Mouse (Mus musculus) heart, postnatal 4 days (tissue): ENCODE results near the gene Alyref. TPM values are rescaled to one million over a fixed set of nuclear protein-coding genes. Genes with fewer than 3 reads are reported as not detected.
A peak's percentile ranks its signal among the peaks of the same experiment; 100 is the strongest.
"Not testable (repeated sequence)": the region's sequence is repeated elsewhere in the genome, so short reads cannot be mapped to it uniquely, and the experiment has no call there.

Experiments
- DNase-seq: peaks from one replicate; pipeline ENCODE4 v3.0.0; 2021
- total RNA-seq, 2 experiments: library from RNA; stranded (reverse); gene quantifications; 2 replicates each; pipeline ENCODE4 v1.2.3; 2021

Alyref gene
- total RNA-seq, 2 experiments from 2014 or later: 134 TPM

DNA sequence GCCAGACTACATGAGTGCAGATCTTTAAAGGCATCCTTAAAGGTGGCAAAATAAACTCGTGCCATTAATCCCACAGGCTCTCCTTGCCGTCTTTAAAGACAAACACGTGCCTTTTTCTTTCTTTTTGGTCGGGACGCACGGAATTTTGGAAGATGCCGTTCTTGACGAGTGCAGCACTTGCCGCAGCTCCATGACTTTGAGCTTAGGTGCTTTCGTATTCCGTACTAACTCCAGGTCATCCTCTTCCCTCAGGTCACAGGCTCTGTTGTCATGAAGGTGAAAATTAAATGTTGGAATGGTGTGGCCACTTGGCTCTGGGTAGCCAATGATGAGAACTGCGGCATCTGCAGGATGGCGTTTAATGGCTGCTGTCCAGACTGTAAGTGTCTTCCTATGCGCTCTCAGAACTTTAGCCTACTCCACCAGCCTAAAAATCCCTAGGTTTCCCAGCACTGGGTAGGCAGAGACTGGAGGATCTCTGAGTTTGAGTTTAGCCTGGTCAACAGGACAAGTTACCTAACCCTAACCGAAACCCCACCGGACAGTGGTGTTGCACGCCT lies 905 bp upstream of the Alyref start:
- no peak for DNase-seq

DNA sequence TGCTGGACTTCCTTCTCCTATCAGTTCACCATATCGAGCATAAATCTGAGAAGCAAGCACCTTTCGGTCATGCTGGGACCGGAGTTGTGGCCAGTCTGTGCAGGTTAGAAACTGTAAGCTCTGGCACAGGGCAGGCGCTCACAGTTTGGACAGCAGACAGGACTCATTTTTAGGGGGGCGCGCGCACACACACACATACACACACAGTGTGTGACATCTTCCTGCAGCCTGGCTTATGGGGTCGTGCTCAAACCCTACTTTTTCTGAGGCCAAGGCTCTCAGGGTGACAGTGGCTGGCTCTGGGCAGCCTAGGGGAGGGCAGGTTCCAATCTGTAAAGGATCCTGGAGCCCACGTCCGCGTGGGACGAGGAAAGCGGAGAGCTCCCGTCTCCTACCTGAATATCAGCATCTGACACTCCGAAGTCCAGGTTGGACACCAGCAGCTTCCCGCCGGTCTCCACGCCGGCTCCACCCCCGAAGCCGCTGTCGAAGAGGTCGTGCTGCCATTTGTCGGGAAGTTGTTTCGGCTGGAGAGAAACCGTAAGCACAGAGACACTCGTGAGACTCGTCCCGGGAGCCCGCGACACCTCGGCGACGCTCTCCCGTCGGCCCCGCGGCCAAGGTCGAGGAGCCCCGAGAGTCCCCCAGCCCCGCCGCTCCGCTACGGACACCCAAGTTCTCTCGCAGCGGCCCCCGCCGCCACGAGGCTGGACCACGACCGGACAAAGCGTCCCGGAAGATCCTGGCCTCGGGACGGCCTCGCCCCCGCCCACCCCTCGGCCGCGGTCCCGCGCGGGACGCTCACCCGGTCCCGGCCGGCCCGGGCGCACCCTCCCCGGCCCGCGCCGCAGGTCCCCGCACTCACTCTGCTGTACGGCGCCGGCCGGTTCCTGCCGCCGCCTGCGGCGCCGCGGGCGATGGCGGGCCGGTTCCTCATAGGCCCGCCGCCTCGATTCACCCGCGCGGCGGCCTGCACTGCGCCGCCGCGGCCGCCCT lies 627 bp downstream of the Alyref start:
- peak; percentile 51 for DNase-seq

DNA sequence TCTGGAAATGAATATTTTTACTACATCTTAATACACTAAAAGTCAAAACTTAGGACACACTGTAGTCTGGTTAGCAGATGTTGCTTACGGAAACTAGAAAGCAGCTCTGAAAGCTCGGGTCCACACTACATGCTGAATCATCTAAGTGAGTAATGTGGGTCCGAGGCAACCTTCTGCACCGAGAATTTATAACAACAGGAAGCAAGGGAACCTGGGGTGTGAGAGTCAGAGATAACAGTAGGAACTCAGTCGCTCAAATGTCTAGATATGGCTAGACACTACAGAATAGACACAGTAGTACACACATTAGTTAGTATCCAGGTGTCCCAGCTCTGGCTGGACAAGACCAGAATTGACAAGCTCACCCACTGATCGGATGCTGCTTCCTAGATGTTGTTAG lies 9.6 kb downstream of the Alyref start:
- no peak for DNase-seq

DNA sequence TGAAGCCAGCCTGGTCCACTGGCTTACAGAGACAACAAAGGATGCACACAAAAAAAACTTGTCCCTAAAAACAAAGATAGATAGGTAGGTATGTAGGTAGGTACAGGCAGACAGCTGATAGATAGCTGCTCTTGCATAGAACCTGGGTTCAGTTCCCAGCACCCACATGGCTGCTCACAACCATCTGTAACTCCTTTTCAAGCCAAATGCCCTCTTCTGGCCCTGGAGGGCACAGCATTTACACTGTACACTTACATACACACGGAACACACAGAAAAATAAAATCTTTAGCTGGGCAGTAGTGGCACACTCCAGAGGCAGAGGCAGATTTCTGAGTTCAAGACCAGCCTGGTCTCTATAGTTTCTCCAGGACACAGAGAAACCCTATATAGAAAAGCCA lies 14.2 kb downstream of the Alyref start:
- no peak for DNase-seq

DNA sequence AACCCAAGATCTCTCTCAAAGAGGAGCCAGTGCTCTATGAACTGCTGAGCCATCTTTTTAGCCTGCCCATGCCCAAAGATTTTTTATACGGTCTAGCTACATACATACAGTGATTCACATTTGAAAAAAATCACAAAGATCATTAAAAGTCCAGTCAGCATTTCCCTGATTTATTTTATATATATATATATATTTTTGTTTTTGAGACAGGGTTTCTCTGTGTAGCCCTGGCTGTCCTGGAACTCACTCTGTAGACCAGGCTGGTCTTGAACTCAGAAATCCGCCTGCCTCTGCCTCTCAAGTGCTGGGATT lies 15.2 kb downstream of the Alyref start:
- not testable (repeated sequence) for DNase-seq

DNA sequence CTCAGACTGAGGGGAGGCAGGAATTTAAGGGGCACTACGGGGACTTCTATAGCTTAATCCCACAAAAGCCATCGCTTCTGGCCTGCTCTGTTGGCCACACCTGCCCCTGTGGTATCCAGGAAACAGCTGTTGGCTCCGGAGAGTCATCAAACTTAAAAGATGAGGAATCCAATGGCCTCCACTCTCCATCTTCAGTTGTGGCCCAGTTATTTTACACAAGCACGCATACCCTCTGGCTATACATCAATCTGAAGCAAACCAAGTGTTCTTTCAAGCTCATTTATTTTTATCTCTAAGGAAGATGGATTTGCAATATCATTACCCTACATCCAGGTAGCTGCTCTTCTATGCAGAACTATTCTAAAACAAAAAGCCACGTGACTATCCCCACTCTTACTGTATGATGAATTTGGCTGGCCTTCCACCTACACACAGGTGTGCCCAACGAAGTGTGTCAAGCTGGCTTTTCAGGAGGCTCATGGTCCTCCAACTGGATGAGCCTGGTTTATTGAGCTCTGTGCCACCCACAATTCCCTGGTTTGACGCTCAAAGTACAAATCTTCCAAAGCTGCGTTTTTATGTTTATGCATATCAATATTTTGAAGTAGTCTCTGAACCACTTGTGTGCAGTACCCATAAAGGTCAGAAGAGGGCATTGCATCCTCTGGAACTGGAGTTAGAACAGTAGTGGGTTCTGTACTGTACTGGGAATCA lies 15.7 kb downstream of the Alyref start:
- peak; percentile 44 for DNase-seq

DNA sequence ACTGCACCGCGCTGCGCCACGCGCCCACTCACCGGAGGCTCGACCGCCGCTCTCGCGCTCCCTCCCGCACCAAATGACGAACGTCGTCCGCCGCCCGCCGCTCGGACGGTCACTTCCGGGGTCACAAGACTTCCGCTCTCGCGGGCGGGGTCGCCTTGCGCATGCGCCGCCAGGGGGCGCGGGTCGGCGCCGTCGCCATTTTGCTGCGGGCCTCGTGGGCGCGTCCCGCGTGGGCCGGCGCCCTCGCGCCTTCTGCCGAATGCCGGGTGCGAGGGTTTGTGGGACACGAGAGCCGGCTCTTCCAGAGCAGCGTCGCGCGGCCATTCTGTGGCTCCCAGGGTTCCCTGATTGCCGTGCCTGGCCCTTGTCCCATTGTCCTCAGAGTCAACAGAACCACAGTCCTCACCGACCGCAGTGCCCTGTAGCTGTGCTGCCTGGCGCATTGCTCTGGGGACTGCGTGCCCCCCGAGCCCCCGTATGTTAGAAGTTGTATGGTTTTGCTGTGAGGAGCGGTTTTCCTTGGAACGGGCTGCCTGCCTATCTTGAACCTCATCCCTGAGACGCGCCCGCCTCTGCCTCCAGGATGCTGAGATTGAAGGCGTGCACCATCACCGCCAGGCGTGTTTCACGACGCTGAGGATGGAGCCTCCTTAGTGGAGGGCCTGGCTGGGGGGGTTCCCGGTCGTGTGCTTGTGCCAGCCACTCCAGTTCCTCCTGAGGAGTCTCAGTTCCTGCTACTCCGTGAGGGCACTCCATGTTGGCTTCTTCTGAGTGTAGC lies 16.5 kb downstream of the Alyref start, which contains the start of gene Arhgdia:
Gene Arhgdia (minus strand): TSS at position 135 of the 778 bp plus-strand sequence.
- DNase-seq: peak; percentile 93

DNA sequence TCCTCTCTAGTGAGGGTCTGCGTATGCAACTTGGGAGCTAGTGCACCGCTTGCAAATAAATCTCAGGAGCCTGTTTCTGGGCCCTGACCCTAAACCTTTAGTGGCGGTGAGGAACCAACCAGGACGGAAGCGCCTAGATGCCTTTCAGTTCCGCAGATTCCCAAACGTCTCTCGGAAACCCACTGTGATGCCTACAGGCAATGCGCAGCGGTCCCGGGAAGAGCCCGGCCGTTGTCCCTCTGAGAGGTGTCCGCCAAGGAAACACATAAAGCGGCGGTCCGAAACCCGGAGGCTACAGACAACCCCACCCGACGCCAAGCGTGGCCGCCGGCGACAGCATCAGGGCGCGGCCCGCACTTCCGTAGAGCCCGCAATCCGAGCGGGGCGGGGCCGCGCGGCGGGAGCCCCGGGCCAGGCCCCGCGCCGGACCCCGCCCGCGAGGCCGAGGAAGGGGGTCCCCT lies 17.3 kb downstream of the Alyref start:
- peak; percentile 54 for DNase-seq

DNA sequence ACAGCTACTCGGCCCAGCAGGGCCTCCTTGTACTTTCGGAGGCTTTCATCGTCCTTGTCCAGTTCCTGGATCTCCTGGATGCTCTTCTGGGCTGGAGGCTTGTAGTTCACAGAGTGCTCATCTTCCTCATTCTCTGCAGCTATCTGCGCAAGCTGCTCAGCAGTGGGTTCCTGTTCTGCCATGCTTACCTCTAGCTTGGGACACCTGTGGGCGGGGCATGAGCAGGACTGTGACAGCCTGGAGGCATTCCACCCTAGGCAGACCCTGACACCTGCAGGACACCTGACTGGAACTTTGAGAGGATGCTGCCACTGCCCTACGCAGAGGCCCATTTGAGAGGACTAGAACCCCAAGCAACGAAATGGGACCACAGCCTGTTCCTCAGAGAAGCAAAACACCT lies 18.0 kb downstream of the Alyref start:
- peak; percentile 27 for DNase-seq

DNA sequence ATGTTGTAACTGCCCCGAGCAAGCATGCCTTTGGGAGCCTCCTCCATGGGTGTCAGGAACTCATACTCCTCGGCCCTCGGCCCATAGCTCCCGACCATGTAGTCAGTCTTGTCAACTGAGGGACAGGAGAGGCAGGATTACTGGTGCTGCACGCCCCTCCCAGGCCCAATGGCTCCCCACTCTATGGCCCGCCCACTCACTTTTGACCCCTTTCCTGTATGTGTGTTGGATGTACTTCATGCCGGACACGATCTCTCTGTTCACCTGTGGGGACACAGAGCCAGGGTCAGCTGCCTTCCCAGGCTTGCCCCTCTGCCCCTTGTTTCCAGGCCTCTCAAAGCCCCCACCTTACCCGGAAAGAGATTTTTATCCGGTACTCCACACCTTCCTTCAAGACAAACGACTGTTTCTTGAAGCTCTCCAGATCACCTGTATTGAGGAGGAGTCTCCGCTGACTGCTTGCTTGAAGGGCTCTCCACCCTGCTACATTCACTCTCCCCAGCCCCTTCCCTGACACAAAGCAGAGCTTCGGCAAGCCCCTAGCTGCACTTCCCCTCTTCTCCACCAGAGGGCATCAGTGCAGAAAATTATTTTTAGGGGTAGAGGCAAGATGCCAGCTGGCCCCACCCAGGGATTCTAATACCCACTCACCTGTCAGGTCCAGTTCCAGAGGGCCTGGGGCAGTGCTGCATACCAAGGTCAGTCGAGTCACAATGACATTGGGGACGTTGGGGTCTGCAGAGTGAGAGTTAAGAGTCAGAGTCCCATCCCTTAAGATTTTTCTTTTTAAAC lies 18.7 kb downstream of the Alyref start:
- peak; percentile 88 for DNase-seq

DNA sequence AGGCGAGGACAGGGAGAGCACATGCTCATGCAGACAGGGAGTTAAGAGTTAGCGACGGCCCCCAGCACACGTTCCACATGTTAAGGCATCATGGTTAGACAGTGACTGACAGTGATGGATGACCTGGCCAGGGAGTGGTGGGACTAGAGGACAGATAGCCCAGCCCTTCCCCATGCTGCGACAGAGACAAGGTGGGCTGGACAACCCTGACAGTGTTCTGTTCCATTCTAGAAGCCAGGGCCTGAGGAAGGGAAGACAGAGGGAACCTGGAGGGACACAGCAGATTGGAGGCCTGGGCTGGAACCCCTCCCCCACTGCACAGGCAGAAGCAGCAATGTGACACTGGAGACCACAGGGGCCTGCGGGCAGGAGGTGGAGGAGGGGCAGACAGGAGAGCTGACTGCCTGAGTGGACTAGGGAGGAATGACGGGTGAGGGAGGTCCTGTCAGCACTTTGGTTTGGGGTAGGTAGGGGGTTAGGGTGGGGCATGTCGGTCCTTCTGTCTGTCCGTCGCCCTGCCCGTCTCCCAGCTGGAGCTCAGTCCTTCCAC lies 19.4 kb downstream of the Alyref start:
- peak; percentile 15 for DNase-seq

DNA sequence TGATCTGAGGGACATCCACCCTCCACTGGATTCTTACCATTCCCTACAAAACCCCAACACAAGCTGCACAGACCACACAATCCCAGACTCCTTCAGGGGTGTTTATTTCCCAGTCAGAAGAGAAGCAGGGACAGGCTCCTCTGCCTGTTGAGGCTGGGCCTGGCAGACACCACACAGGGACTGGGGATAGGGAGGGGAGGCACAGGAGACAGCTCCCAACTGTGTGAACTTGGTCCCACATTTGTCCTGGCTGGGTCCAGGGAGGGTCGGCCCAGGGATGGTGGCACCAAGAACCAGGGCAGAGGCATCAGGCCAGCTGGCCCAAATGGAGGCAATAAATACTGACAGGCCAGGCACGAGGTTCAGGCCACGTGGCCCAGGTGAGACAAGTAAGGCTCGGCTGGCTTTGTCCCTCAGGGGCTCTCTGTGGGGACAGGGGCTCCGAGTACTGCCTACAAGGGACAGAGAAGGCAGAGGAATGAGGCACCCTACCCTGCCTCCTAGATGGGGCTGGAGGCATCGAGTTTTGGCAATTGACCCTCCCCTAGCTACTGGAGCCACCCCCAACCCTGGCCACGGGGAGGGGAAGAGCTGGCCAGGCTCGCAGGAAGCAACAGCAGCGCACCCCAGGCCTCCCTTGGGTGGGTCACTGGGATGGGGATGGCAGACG lies 20.0 kb downstream of the Alyref start:
- DNase-seq: no peak

DNA sequence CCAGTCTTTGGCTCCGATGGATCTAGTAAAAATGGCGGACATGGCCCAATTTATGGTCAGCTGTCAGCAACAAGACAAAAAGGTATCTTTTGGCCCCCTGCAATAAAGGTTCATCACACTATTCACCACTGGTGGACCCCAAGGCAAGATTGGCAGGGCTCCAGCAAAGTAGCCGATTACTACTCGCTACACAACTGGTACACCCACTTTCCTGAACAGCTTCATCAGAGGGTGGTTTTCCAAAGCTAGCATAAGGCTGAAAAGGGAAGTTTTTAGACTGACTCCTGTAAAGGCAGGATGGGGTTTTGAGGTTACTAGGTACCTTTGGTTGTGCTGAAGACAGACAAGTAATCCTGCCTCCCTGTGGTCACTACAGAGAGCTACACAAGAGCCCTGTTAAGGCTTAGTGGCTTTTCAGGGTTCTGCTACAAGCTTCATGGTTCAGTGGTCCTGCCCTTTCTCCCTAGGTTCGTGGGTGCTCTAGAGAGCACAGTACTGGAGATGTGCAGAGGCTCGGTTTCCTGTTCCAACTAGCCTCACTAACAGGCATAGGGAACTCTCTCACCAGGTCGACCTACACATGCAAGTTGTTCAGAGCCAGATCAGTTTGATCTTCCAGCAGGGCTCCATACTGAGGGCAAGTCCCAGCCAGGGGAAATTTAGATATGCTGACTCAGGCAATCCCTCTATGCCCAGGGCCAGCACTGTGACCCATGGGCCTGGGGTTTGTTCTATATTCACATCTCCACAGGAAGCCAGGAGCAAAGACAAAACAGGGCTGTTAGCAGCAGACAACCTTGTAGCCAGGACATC lies 20.7 kb downstream of the Alyref start:
- DNase-seq: peak; percentile 41

DNA sequence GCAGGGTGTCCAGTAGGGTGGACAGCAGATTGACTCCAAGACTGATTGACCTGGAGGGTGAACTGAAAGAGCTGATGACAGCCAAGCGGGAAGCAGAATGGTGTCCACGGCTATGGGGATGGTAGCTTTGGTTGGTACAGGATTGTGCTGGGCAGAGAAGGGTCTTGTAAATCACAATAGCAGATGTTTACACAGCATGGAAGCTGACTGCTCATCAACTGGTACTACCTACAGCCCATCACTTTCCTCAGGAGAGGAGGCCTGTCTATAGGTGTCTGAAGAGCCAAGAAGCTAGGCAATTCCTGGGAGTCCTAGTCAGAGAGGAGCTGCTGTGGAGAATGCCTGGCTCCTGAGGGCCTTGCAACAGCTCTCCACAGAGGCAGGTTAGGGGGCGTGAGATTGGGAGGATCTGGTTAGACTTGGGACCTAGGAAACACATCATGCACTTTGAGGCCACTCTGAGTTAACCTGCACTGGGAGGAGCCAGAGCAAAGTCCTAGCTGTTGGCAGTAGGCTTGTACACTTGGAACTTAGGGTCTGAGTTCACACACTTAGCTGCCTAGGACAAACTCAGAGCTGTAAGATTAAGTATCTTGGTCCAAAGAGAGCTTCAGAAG lies 21.7 kb downstream of the Alyref start:
- no peak for DNase-seq

DNA sequence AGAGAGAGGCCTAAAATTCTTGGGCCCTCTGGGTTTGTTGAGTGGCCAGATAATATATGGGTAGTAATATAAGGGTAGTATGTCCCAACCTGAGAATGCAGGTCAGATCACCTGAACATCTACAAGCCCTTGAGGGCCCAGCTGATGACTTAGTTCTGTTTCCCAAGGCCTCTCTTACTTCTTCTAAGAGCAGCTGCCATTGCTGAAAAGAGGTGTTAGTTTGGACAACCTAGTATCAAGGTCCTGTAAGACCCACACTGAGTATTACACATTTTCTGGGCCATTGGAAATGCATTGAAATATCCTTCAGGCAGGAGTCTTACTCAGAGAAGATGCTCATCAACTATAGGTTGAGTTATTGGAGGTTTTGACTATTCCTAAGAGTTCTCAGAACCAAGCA lies 22.2 kb downstream of the Alyref start:
- DNase-seq: no peak

DNA sequence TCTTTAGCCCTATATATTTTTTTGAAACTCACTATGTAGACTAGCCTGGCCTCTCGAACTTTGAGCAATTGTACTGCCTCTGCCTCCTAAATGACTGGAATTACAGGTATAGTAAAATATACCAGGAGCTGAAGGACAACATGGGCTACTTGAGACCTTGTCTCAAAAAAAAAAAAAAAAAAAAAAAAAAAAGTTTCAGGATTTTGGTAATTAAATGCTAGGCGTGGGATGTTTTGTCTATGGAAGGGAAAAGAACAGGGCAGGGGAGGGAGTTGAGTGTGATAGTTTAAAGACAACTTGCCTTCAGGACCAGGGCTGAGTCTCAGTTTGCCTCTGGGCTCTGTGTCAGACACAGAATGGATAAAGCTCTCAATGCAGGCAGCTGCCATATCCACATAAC lies 23.1 kb downstream of the Alyref start:
- DNase-seq: no peak

DNA sequence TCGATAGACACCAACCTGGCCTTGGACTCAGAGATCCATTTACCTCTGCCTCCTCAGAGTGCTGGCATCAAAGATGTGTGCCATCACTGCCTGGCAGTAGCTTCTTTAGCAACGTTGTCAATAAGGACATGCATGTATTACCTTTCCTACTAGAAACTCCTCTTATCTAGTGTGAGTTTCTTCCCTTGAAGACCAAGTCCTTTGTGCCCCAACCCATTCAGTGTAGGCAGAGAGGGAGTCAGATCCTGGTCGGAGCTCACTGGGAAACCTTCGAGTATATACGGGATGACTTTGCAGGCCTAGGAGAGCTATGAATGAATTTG lies 23.9 kb downstream of the Alyref start:
- no peak for DNase-seq

DNA sequence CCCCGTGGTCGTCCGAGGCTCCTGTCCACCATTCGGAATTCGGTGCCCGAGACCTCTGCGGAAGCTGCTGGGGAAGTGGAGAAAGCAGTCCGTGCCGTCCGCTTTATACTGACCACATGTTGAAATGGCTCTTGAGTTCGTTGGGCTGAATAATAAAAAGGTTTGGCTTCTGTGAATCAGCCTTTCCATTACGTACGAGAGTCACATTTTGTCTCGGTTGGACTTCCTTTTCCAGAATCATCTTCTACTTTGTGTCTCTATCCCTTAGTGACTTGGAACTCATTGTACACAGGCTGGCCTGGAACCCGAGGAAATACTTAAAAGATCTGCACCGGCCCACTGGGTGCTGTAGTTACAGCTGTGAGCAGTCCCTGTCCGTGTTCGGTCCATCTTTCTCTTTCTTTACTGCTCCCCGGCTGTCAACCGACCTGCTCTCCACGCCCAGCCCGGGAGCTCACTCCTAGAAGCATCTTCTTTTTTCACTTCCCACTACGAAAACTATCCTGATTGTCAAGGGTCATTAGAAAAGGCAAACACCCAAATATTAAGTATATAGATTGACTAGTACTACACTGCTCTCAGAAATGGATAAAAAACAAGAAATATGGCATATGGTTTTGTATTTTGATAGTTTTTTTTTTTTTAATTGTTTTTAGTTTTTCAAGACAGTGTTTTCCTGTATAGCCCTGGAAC lies 24.4 kb downstream of the Alyref start:
- DNase-seq: peak; percentile 22
